Mouse (Mus musculus): ENCODE results near the gene Fmo2. TPM values are rescaled to one million over a fixed set of nuclear protein-coding genes. Genes with fewer than 3 reads are reported as not detected.

The Fmo2 gene
- total and polyA plus RNA-seq, 3 experiments: not detected

DNA sequence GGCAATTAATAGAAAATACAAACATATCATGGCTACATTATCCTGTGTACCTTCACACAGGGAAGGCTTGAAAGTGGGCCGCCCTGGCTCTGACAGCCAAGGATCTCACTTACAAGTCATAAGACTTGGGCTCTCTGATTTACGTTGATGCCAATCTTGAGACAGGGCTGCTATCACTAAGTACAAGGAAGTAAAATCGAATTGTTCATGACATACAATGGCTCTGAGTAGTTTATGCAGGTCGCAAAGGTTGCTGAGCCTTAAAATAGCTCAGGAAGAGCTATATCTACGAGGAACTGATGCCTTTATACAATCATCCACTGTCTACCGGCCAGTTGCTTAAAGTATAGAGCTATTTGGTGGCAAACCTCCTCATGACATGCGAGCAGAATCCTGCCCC, 27.5 kb downstream of the Fmo2 start:
- no peak overlapping the region for H3K4me2 ChIP-seq (ENCODE audit: insufficient read depth, low read depth, poor library complexity, severe bottlenecking)
- in situ Hi-C loops (cut with MboI; ENCODE audit: low pct_ligation_motif_present, low pct_unique_long_range_greater_than_20kb, low sequenced_read_pairs) (no loop called here), dilution Hi-C loops (cut with MboI; ENCODE audit: extremely low pct_ligation_motif_present, extremely low pct_unique_long_range_greater_than_20kb, low sequenced_read_pairs) (no loop called here)
- no peaks in the 10 kb centered on the region for H3K27me3 ChIP-seq (replicated peaks)
- no peaks in the 10 kb centered on the region for H3K36me3 ChIP-seq (replicated peaks in 1 of 2; ENCODE audit: control insufficient read depth in 1 of 2, insufficient read depth in 1 of 2, low read length in 1 of 2)
- H3K27ac ChIP-seq (ENCODE audit: insufficient read depth, low read depth): no peak overlapping the region
- no peak overlapping the region for H3K9ac ChIP-seq (ENCODE audit: insufficient read depth, low read depth)
- no peaks in the 10 kb centered on the region for H3K4me1 ChIP-seq (ENCODE audit: control insufficient read depth in 1 of 2, insufficient read depth in 2 of 2)
- DNase-seq (ENCODE audit: extremely low read depth): no peak
- TF ChIP-seq POLR2AphosphoS2 (IDR thresholded peaks at IDR 0.05; ENCODE audit: low read depth, low read length) (no peak), MAX (IDR thresholded peaks at IDR 0.05; ENCODE audit: low read length) (no peak), JUN (IDR thresholded peaks at IDR 0.05; ENCODE audit: insufficient read depth, low read depth, low read length) (no peak), ZMIZ1 (IDR thresholded peaks at IDR 0.05; ENCODE audit: low read depth, low read length) (no peak), ETS1 (conservative IDR thresholded peaks at IDR 0.05; ENCODE audit: low read depth, low read length) (no peak), ZC3H11A (IDR thresholded peaks at IDR 0.05; ENCODE audit: low read depth, low read length) (no peak), MXI1 (IDR thresholded peaks at IDR 0.05; ENCODE audit: low read depth, low read length) (no peak), MAZ (IDR thresholded peaks at IDR 0.05; ENCODE audit: low read depth, low read length) (no peak), EP300 (IDR thresholded peaks at IDR 0.05; ENCODE audit: low read length) (no peak), CTCF (conservative IDR thresholded peaks at IDR 0.05 in 1 of 2, IDR thresholded peaks at IDR 0.05 in 1 of 2; ENCODE audit: low read depth in 2 of 2, low read length in 2 of 2) (no peak), IRF4 (IDR thresholded peaks at IDR 0.05; ENCODE audit: low read depth, low read length) (no peak), USF2 (conservative IDR thresholded peaks at IDR 0.05; ENCODE audit: low read depth, low read length) (no peak), BHLHE40 (IDR thresholded peaks at IDR 0.05; ENCODE audit: low read depth, low read length) (no peak), KAT2A (IDR thresholded peaks at IDR 0.05; ENCODE audit: insufficient replicate concordance, low read length) (no peak), RAD21 (IDR thresholded peaks at IDR 0.05; ENCODE audit: low read depth, low read length) (no peak), CHD2 (IDR thresholded peaks at IDR 0.05; ENCODE audit: low read length) (no peak)
- no peak overlapping the region for H3K4me3 ChIP-seq (replicated peaks in 1 of 3; ENCODE audit: low read depth in 2 of 3, low read length in 2 of 3, poor library complexity in 1 of 3)
- H3K79me2 ChIP-seq (replicated peaks; ENCODE audit: control insufficient read depth, extremely low read depth, insufficient read depth, poor library complexity, severe bottlenecking): no peaks in the 10 kb centered on the region
- H3K9me3 ChIP-seq (replicated peaks; ENCODE audit: low read length): no peaks in the 10 kb centered on the region

- Histone ChIP-seq H3K36me3 (replicated peaks in 1 of 2; ENCODE audit: control insufficient read depth in 1 of 2, insufficient read depth in 1 of 2, low read length in 1 of 2) (no peaks in the 10 kb centered on the region), H3K4me2 (ENCODE audit: insufficient read depth, low read depth, poor library complexity, severe bottlenecking) (no peak overlapping the region), H3K79me2 (replicated peaks; ENCODE audit: control insufficient read depth, extremely low read depth, insufficient read depth, poor library complexity, severe bottlenecking) (no peaks in the 10 kb centered on the region), H3K9ac (ENCODE audit: insufficient read depth, low read depth) (no peak overlapping the region), H3K9me3 (replicated peaks; ENCODE audit: low read length) (no peaks in the 10 kb centered on the region), H3K4me3 (replicated peaks in 1 of 3; ENCODE audit: low read depth in 2 of 3, low read length in 2 of 3, poor library complexity in 1 of 3) (no peak overlapping the region), H3K27ac (ENCODE audit: insufficient read depth, low read depth) (no peak overlapping the region), H3K4me1 (ENCODE audit: control insufficient read depth in 1 of 2, insufficient read depth in 2 of 2) (peaks cover 0 to under 1% of the 10 kb centered on the region in 2 experiments; a peak in 1 of 4 replicates), H3K27me3 (replicated peaks) (no peaks in the 10 kb centered on the region)
- in situ Hi-C loops (cut with MboI; ENCODE audit: low pct_ligation_motif_present, low pct_unique_long_range_greater_than_20kb, low sequenced_read_pairs) (no loop called here), dilution Hi-C loops (cut with MboI; ENCODE audit: extremely low pct_ligation_motif_present, extremely low pct_unique_long_range_greater_than_20kb, low sequenced_read_pairs) (no loop called here)
- DNase-seq (ENCODE audit: extremely low read depth): no peak
- TF ChIP-seq RCOR1 (conservative IDR thresholded peaks at IDR 0.05; ENCODE audit: low read depth, low read length): no peak
Observed at GRCm38 (mm10) chr1:162867396-162867795, 31.1 kb downstream of the Fmo2 start.

All from CH12.LX (cell line).